Mouse (Mus musculus) cortical plate, adult 2 months (tissue): ENCODE results near the gene Eif5. TPM values are rescaled to one million over a fixed set of nuclear protein-coding genes. Genes with fewer than 3 reads are reported as not detected.

Experiments used
- H3K27ac ChIP-seq: fragments of 200-500 bp; 2 replicates; pipeline ENCODE4 v1.5.1; 2012; ENCODE audit warnings: low read length, control low read depth, inconsistent platforms; ENCODE audit not compliant: insufficient read depth
- H3K4me1 ChIP-seq: fragments of 200-500 bp; 2 replicates; pipeline ENCODE4 v1.6.1; 2011; ENCODE audit warnings: low read length; ENCODE audit not compliant: control insufficient read depth, insufficient read depth
- H3K4me3 ChIP-seq: fragments of 200-500 bp; 2 replicates; pipeline ENCODE4 v1.5.1; 2011; ENCODE audit warnings: mild to moderate bottlenecking, low read length, control low read depth; ENCODE audit not compliant: insufficient read depth
- CTCF ChIP-seq: fragments of 200-500 bp; IDR thresholded peaks from 2 replicates; pipeline ENCODE4 v1.5.1; 2011; ENCODE audit warnings: mild to moderate bottlenecking, control low read depth, low read length; ENCODE audit not compliant: insufficient read depth; ENCODE audit errors: extremely low read depth
- POLR2A ChIP-seq: fragments of 200-500 bp; IDR thresholded peaks from 2 replicates; pipeline ENCODE4 v1.6.1; 2011; ENCODE audit warnings: mild to moderate bottlenecking, low read length, control low read depth; ENCODE audit not compliant: insufficient read depth; ENCODE audit errors: extremely low read depth
- polyA plus RNA-seq: library from polyadenylated mRNA; depleted of rRNA; stranded (reverse); fragments of >200 nt; gene quantifications from 2 replicates; pipeline ENCODE4 v1.2.3, GENCODE M21; 2012; rRNA removed

The Eif5 gene
- polyA plus RNA-seq = 149 and 160 TPM in 2 replicates

DNA sequence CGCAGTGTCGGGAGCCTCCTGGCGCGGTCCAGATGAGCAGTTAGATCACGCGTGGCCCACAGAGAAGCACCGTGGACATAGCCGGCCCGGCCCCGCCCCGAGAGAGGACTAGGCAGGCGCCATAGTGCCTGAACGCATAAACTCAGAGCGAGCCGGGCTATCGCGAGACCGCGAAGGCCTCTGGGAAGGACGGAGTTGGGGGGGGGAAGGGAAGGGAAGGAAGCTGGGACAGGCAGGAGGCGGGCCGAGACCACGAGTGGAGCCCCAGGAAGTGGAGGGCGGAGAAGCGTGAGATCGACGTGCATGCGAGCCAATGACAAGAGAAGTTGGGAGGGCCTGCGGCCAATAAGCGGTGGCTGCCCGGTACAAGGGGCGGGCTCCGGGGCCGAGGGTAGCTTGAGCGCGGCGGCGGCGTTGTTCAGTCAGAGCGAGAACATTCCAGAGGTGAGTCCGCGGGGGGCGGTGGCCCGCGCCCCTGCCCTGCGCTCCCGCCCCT is at the start of gene Eif5:
TSS of gene Eif5 (plus strand) at position 221 of the 496 bp plus-strand sequence.
- TF ChIP-seq POLR2A = peak; percentile 74
- no peak for TF ChIP-seq CTCF
- H3K4me3 ChIP-seq = peak within 1 kb of the TSS; percentile 50
- peak within 1 kb of the TSS; percentile 96 for H3K27ac ChIP-seq
- H3K4me1 ChIP-seq = peaks cover 6% of the 10 kb centered on the region

- H3K27ac ChIP-seq = no peak overlapping the region
- no peaks in the 10 kb centered on the region for H3K4me1 ChIP-seq
- H3K4me3 ChIP-seq = no peak overlapping the region
- TF ChIP-seq POLR2A = no peak
- no peak for TF ChIP-seq CTCF
Observed at GRCm38 (mm10) chr12:111489261-111489865, 48.5 kb upstream of the Eif5 start.

GRCm38 (mm10) chr12:111494931-111495330 is 42.9 kb upstream of the Eif5 start:
- Histone ChIP-seq H3K27ac (no peak overlapping the region), H3K4me3 (no peak overlapping the region), H3K4me1 (no peaks in the 10 kb centered on the region; the same call in 1 of the 2 replicates)
- TF ChIP-seq POLR2A (no peak), CTCF (no peak)

GRCm38 (mm10) chr12:111497076-111497475 is 40.7 kb upstream of the Eif5 start:
- TF ChIP-seq CTCF = peak; percentile 14; the same call in 1 of the 2 replicates
- TF ChIP-seq POLR2A = no peak
- no peak overlapping the region for H3K4me3 ChIP-seq

GRCm38 (mm10) chr12:111499617-111500016 is 38.2 kb upstream of the Eif5 start:
- no peaks in the 10 kb centered on the region; the same call in 1 of the 2 replicates for H3K4me1 ChIP-seq
- no peak overlapping the region for H3K4me3 ChIP-seq
- TF ChIP-seq POLR2A = no peak
- TF ChIP-seq CTCF = no peak
- H3K27ac ChIP-seq = 0 out of 2 replicates have a peak overlapping the region, but pooled peaks have one; percentile 4

More at GRCm38 (mm10) chr12:111497076-111497475, 40.7 kb upstream of the Eif5 start:
- H3K4me1 ChIP-seq = no peaks in the 10 kb centered on the region; the same call in 1 of the 2 replicates
- H3K27ac ChIP-seq = no peak overlapping the region

- no peaks in the 10 kb centered on the region for H3K4me1 ChIP-seq
- no peak overlapping the region for H3K4me3 ChIP-seq
- no peak for TF ChIP-seq CTCF
- no peak for TF ChIP-seq POLR2A
- peak overlapping the region; percentile 64; the same call in 1 of the 2 replicates for H3K27ac ChIP-seq
Observed at GRCm38 (mm10) chr12:111500725-111501124, 37.1 kb upstream of the Eif5 start.

- Histone ChIP-seq H3K27ac (no peak overlapping the region), H3K4me1 (no peaks in the 10 kb centered on the region), H3K4me3 (no peak overlapping the region)
- TF ChIP-seq CTCF = no peak
- no peak for TF ChIP-seq POLR2A
Observed at GRCm38 (mm10) chr12:111503063-111503567, 34.7 kb upstream of the Eif5 start.

DNA sequence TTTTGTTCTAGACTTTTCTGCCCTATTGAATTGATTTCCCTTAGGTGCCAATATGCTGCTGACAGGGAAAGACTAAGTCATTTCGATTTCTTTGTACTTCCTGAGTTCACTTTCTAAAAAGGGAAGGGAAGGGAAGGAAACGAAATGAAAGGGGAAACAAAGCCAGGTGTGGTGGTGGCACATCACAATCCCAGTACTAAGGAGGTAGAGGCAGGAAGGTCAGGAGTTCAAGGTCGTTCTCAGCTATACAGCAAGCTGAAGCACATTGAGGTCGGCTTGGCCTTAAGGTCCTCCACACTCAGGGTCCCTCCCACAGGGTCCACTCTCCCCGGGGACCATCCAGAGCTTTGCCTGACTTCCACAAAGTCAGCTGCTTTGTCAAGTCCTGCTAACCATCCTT is 34.2 kb upstream of the Eif5 start:
- TF ChIP-seq POLR2A = no peak
- TF ChIP-seq CTCF = no peak
- Histone ChIP-seq H3K4me3 (peak overlapping the region; percentile 29; the same call in 1 of the 2 replicates), H3K4me1 (no peaks in the 10 kb centered on the region), H3K27ac (no peak overlapping the region)

GRCm38 (mm10) chr12:111504904-111505303 is 32.9 kb upstream of the Eif5 start:
- Histone ChIP-seq H3K27ac (no peak overlapping the region), H3K4me3 (peak overlapping the region; percentile 29), H3K4me1 (no peaks in the 10 kb centered on the region)
- TF ChIP-seq CTCF (peak; percentile 89), POLR2A (no peak)

- no peak overlapping the region for H3K4me3 ChIP-seq
- no peak overlapping the region for H3K27ac ChIP-seq
- H3K4me1 ChIP-seq = no peaks in the 10 kb centered on the region
- TF ChIP-seq POLR2A (no peak), CTCF (no peak)
Observed at GRCm38 (mm10) chr12:111507001-111507400, 30.8 kb upstream of the Eif5 start.
